Mouse (Mus musculus) hindbrain, embryonic 11.5 days (tissue): ENCODE measurements around the gene Rps25. TPM values are rescaled to one million over a fixed set of nuclear protein-coding genes. Genes with fewer than 3 reads are reported as not detected.

Experiments
- ATAC-seq: fragments of 200-750 bp; cut with Nextera tagmentation; 2 replicates; pipeline ENCODE4 v1.8.0; 2017; ENCODE audit warnings: mild to moderate bottlenecking, moderate TSS enrichment, moderate library complexity; ENCODE audit not compliant: low FRiP score
- DNase-seq: peaks from one replicate; pipeline ENCODE4 v3.0.0-alpha.2; 2015; ENCODE audit warnings: low spot score
- H3K27ac ChIP-seq: fragments of 300-500 bp; sonication (generic); 2 replicates; pipeline ENCODE4 v1.5.1; 2014; ENCODE audit warnings: mild to moderate bottlenecking, low read depth, low read length
- H3K27me3 ChIP-seq: fragments of 300-500 bp; sonication (generic); 2 replicates; pipeline ENCODE4 v1.6.1; 2014; ENCODE audit warnings: mild to moderate bottlenecking, low read length, moderate library complexity, mixed read lengths; ENCODE audit not compliant: control insufficient read depth, insufficient read depth
- H3K36me3 ChIP-seq: fragments of 300-500 bp; sonication (generic); 2 replicates; pipeline ENCODE4 v1.6.1; 2014; ENCODE audit warnings: mild to moderate bottlenecking, low read length, moderate library complexity, mixed read lengths; ENCODE audit not compliant: control insufficient read depth, insufficient read depth
- H3K4me1 ChIP-seq: fragments of 300-500 bp; sonication (generic); replicated peaks from 2 replicates; pipeline ENCODE4 v1.6.1; 2014; ENCODE audit warnings: low read length, mixed read lengths; ENCODE audit not compliant: control insufficient read depth, insufficient read depth
- H3K4me2 ChIP-seq: fragments of 300-500 bp; sonication (generic); replicated peaks from 2 replicates; pipeline ENCODE4 v1.6.1; 2014; ENCODE audit warnings: mild to moderate bottlenecking, low read depth, low read length
- H3K4me3 ChIP-seq: fragments of 300-500 bp; sonication (generic); 2 replicates; pipeline ENCODE4 v1.5.1; 2014; ENCODE audit warnings: low read depth, low read length
- H3K9ac ChIP-seq: fragments of 300-500 bp; sonication (generic); 2 replicates; pipeline ENCODE4 v1.6.1; 2014; ENCODE audit warnings: low read depth, low read length
- H3K9me3 ChIP-seq: fragments of 300-500 bp; sonication (generic); 2 replicates; pipeline ENCODE4 v1.6.1; 2016; ENCODE audit warnings: low read length; ENCODE audit not compliant: control insufficient read depth
- WGBS: fragments of 180-500 bp; shearing (Covaris S2); extraction: QIAGEN DNeasy Blood & Tissue Kit; methylation state at CpG from one replicate; pipeline ENCODE4 v1.1.7; 2014; 5-methylcytosine and 5-hydroxymethylcytosine counted together
- polyA plus RNA-seq: library from polyadenylated mRNA; unstranded; fragments of >200 nt; fragmentation: Nextera tagmentation; extraction: Ambion mirVana; gene quantifications from 2 replicates; pipeline ENCODE4 v1.2.1, GENCODE M21; 2014

The Rps25 gene
- polyA plus RNA-seq, 1 experiment from 2014 or later, result 1,535 TPM

DNA sequence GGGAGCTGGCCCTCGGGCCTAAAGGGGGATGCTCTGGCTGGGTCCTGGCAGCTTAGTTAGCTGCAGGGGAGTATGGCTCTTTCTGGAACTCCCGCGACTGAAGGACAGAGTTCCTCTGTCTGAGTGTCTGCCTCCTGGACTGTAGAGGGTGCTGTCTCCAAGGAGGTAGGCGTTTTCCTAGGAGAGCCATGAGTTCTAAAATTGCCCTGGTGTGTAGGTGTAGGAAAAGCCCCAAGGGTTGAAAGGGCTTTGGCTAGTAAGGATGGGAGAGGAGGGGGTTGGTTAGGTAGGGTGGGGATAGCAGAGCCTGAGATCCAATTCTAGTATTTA lies 47.9 kb downstream of the Rps25 start, which contains the start of gene Upk2:
Upk2 (minus strand) TSS at position 86 of the 330 bp plus-strand sequence.
- 25% methylated on average over 4 of the region's 4 CpGs for WGBS
- DNase-seq (no peak), ATAC-seq (no peak)
- Histone ChIP-seq H3K9ac (no peak within 1 kb of the TSS), H3K36me3 (no peaks in the 10 kb centered on the region), H3K4me3 (no peak within 1 kb of the TSS), H3K27ac (no peak within 1 kb of the TSS), H3K9me3 (no peaks in the 10 kb centered on the region), H3K4me1 (peaks cover 8% of the 10 kb centered on the region), H3K27me3 (no peaks in the 10 kb centered on the region), H3K4me2 (no peak within 1 kb of the TSS)

DNA sequence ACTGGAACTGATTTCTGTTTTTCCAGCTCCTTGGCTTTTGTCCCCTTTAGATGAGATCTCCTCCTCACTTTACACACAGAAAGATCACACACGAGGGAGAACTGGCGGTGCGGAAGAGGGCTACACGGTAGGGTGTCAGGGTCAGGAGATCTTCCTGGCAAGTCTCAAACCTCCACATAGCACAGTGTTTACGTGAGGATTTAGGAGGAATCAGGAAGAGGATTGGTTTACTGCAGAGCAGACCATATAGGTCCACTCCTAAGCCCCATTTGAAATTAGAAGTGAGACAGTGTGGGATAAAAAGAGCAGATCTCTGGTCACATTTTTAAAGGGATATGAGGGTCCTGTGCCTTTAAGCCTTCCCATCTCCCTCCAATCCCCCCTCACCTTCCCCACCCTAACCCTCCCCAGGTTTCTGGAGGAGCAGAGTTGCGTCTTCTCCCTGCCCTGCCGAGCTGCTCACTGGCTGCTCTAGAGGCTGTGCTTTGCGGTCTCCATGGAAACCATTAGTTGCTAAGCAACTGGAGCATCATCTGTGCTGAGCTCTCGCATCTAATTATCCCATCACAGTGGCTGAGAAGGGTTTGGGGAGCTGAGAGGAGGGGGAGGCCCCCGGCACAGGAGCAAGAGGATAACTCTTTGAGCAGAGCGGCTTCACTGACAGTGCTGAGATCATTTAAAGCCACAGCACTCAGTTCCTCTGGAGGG lies 50.2 kb downstream of the Rps25 start:
- Histone ChIP-seq H3K9ac (no peak overlapping the region), H3K27ac (peak overlapping the region; percentile 77), H3K4me2 (0 out of 2 replicates have a peak overlapping the region, but pooled peaks have one; percentile 2), H3K9me3 (no peaks in the 10 kb centered on the region), H3K4me3 (no peak overlapping the region), H3K36me3 (no peaks in the 10 kb centered on the region), H3K4me1 (peaks cover 8% of the 10 kb centered on the region), H3K27me3 (no peaks in the 10 kb centered on the region)
- DNase-seq (peak; percentile 95), ATAC-seq (peak; percentile 95)
- 4% methylated on average over 11 of the region's 11 CpGs for WGBS

Other genes with a start within 250 kb of the Rps25 start
- 22.7 and 24.7 TPM in 2 replicates for gene Cbl, start 173.1 kb upstream of the Rps25 start, polyA plus RNA-seq
- not detected in 2 replicates for gene Ccdc153, start 166.5 kb upstream of the Rps25 start, polyA plus RNA-seq
- 0.13 TPM in 1 of 2 replicates, not detected in the other for gene Pdzd3, start 155.7 kb upstream of the Rps25 start, polyA plus RNA-seq
- 1.9 and 2.9 TPM in 2 replicates for gene Nlrx1, start 138.5 kb upstream of the Rps25 start, polyA plus RNA-seq
- gene Abcg4, start 118.5 kb upstream of the Rps25 start, polyA plus RNA-seq, result 2.9 and 5.7 TPM in 2 replicates
- 23.1 and 23.2 TPM in 2 replicates for gene Hinfp, start 101.5 kb upstream of the Rps25 start, polyA plus RNA-seq
- 10.1 and 11.4 TPM in 2 replicates for gene C2cd2l, start 86.9 kb upstream of the Rps25 start, polyA plus RNA-seq
- gene Dpagt1, start 81.1 kb upstream of the Rps25 start, polyA plus RNA-seq, result 47.7 and 51.6 TPM in 2 replicates
- gene H2afx, start 72.4 kb upstream of the Rps25 start, polyA plus RNA-seq, result 340 and 346 TPM in 2 replicates
- 134 and 151 TPM in 2 replicates for gene Hmbs, start 62.9 kb upstream of the Rps25 start, polyA plus RNA-seq
- gene Vps11, start 45.5 kb upstream of the Rps25 start, polyA plus RNA-seq, result 23.4 and 31.5 TPM in 2 replicates
- gene Hyou1, start 27.6 kb upstream of the Rps25 start, polyA plus RNA-seq, result 29.7 and 31.8 TPM in 2 replicates
- gene Slc37a4, start 10.3 kb upstream of the Rps25 start, polyA plus RNA-seq, result 27.9 and 31.5 TPM in 2 replicates
- 255 and 264 TPM in 2 replicates for gene Trappc4, start 461 bp downstream of the Rps25 start, polyA plus RNA-seq
- 21.7 and 22.0 TPM in 2 replicates for gene Ccdc84, start 11.4 kb downstream of the Rps25 start, polyA plus RNA-seq
- not detected in 2 replicates for gene Foxr1, start 34.0 kb downstream of the Rps25 start, polyA plus RNA-seq
- 0.83 TPM in 1 of 2 replicates, not detected in the other for gene Upk2, start 47.8 kb downstream of the Rps25 start, polyA plus RNA-seq
- gene Bcl9l, start 75.7 kb downstream of the Rps25 start, polyA plus RNA-seq, result 8.6 and 10.1 TPM in 2 replicates
- gene Cxcr5, start 154.7 kb downstream of the Rps25 start, polyA plus RNA-seq, result 0.11 and 0.48 TPM in 2 replicates
- gene Ddx6, start 197.8 kb downstream of the Rps25 start, polyA plus RNA-seq, result 16.0 and 32.7 TPM in 2 replicates